Mouse (Mus musculus) megakaryocyte progenitor cell, adult 5-6 weeks (primary cell): Measurements from ENCODE around the gene St7. TPM values are rescaled to one million over a fixed set of nuclear protein-coding genes. Genes with fewer than 3 reads are reported as not detected.

Experiments
- ATAC-seq: replicated peaks from 2 replicates; pipeline ENCODE4 v1.8.0; 2016; ENCODE audit warnings: mild to moderate bottlenecking, moderate TSS enrichment, inconsistent platforms; ENCODE audit not compliant: poor library complexity
- total RNA-seq, 2 experiments: library from RNA; stranded (forward) in 1 of 2; stranded (reverse) in 1 of 2; fragments of 157-497, 149-512 nt in 1 of 2; fragments of 200-1000 nt in 1 of 2; gene quantifications; 2 replicates each; pipeline versions ENCODE4 v1.2.3 to v1.2.4; 2015 to 2017

Gene St7
- total RNA-seq, 2 experiments from 2014 or later, result 37.4 to 46.3 TPM

GRCm38 (mm10) chr6:17806569-17806968 is 113.8 kb downstream of the St7 start:
- ATAC-seq, result 0 out of 2 replicates have a peak, but pooled peaks have one; percentile 48

GRCm38 (mm10) chr6:17811063-17811462 is 118.3 kb downstream of the St7 start:
- ATAC-seq, result no peak

GRCm38 (mm10) chr6:17811531-17811930 is 118.8 kb downstream of the St7 start:
- ATAC-seq, result peak; percentile 35; the same call in 1 of the 2 replicates

GRCm38 (mm10) chr6:17814074-17814649 is 121.4 kb downstream of the St7 start:
- ATAC-seq, result peak; percentile 76

GRCm38 (mm10) chr6:17816865-17817435 is 124.2 kb downstream of the St7 start:
- no peak for ATAC-seq

- ATAC-seq, result no peak
Observed at GRCm38 (mm10) chr6:17823614-17824013, 130.9 kb downstream of the St7 start.

GRCm38 (mm10) chr6:17824735-17825134 is 132.0 kb downstream of the St7 start:
- peak; percentile 37; the same call in 1 of the 2 replicates for ATAC-seq

- ATAC-seq, result 0 out of 2 replicates have a peak, but pooled peaks have one; percentile 6
Observed at GRCm38 (mm10) chr6:17828382-17828781, 135.6 kb downstream of the St7 start.

GRCm38 (mm10) chr6:17829981-17830380 is 137.2 kb downstream of the St7 start:
- no peak for ATAC-seq

- ATAC-seq, result peak; percentile 80
Observed at GRCm38 (mm10) chr6:17834493-17834892, 141.8 kb downstream of the St7 start.

GRCm38 (mm10) chr6:17835693-17836092 is 143.0 kb downstream of the St7 start:
- ATAC-seq, result no peak

- ATAC-seq, result peak; percentile 88
Observed at GRCm38 (mm10) chr6:17837676-17838075, 144.9 kb downstream of the St7 start.

GRCm38 (mm10) chr6:17840431-17840830 is 147.7 kb downstream of the St7 start:
- no peak for ATAC-seq

GRCm38 (mm10) chr6:17842759-17843158 is 150.0 kb downstream of the St7 start:
- ATAC-seq, result peak; percentile 85

- no peak for ATAC-seq
Observed at GRCm38 (mm10) chr6:17851316-17851715, 158.6 kb downstream of the St7 start.

GRCm38 (mm10) chr6:17853587-17854274 is 161.0 kb downstream of the St7 start:
- no peak for ATAC-seq

- no peak for ATAC-seq
Observed at GRCm38 (mm10) chr6:17855616-17856015, 162.9 kb downstream of the St7 start.

GRCm38 (mm10) chr6:17859564-17859963 is 166.8 kb downstream of the St7 start:
- no peak for ATAC-seq

- ATAC-seq, result no peak
Observed at GRCm38 (mm10) chr6:17860463-17860862, 167.7 kb downstream of the St7 start.

- no peak for ATAC-seq
Observed at GRCm38 (mm10) chr6:17867796-17868195, 175.1 kb downstream of the St7 start.

- ATAC-seq, result peak; percentile 14; the same call in 1 of the 2 replicates
Observed at GRCm38 (mm10) chr6:17871831-17872372, 179.2 kb downstream of the St7 start.

GRCm38 (mm10) chr6:17875606-17876005 is 182.9 kb downstream of the St7 start:
- ATAC-seq, result no peak
